Mouse (Mus musculus): ENCODE measurements around the gene Lmo2. TPM values are rescaled to one million over a fixed set of nuclear protein-coding genes. Genes with fewer than 3 reads are reported as not detected.
A peak's percentile ranks its signal among the peaks of the same experiment; 100 is the strongest.

Gene Lmo2
- polyA plus RNA-seq, 1 experiment: 141 TPM

DNA sequence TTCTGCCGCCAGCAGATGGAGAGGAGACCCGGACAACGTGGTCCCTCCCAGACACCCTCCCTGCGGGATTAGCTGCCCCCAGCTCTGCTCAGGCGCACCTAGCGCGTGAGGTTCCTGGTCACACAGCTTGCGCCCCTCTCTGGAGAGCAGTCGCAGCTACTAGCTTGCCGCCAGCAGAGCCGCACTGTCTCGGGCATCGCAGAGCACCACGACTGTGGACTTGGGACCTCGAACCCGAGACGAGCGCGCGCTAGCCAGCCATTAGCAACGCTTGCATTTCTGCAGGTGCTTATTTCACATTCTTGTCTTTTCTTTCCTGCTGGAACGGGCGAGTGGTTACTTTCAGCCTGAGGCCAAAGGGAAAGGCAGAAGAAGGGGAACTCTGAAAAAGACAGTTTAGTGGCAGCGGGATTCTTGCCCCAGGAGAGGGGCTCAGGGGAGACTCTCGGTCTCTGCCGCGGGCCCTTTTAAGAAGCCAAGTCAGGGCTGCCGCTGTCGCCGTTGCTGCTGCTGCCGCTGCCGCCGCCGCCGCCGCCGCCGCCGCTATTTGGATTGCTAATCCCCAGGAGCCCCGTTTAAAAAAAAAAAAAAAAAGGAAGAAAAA lies 11.8 kb downstream of the Lmo2 start:
- TF ChIP-seq GATA1 (IDR thresholded peaks at IDR 0.05; ENCODE audit: low read length) (no peak), TAL1 (IDR thresholded peaks at IDR 0.05; ENCODE audit: low read length) (no peak)
- Histone ChIP-seq H3K36me3 (ENCODE audit: control insufficient read depth) (peaks cover 97% of the 10 kb centered on the region), H3K4me3 (replicated peaks) (peak overlapping the region; percentile 93), H3K4me1 (ENCODE audit: control insufficient read depth) (peaks cover 86% of the 10 kb centered on the region), H3K27me3 (ENCODE audit: control insufficient read depth) (peaks cover 11% of the 10 kb centered on the region; the same call in 1 of the 2 replicates), H3K9me3 (ENCODE audit: control insufficient read depth, low read length) (no peaks in the 10 kb centered on the region)

- peak overlapping the region; percentile 93 for H3K4me3 ChIP-seq (replicated peaks)
- peaks cover 97% of the 10 kb centered on the region for H3K36me3 ChIP-seq (ENCODE audit: control insufficient read depth)
- no peaks in the 10 kb centered on the region for H3K9me3 ChIP-seq (ENCODE audit: control insufficient read depth, low read length)
- peaks cover 86% of the 10 kb centered on the region for H3K4me1 ChIP-seq (ENCODE audit: control insufficient read depth)
- peaks cover 11% of the 10 kb centered on the region; the same call in 1 of the 2 replicates for H3K27me3 ChIP-seq (ENCODE audit: control insufficient read depth)
- TF ChIP-seq GATA1 (IDR thresholded peaks at IDR 0.05; ENCODE audit: low read length) (no peak), TAL1 (IDR thresholded peaks at IDR 0.05; ENCODE audit: low read length) (no peak)
Measured at GRCm38 (mm10) chr2:103970041-103970790, 12.4 kb downstream of the Lmo2 start.

DNA sequence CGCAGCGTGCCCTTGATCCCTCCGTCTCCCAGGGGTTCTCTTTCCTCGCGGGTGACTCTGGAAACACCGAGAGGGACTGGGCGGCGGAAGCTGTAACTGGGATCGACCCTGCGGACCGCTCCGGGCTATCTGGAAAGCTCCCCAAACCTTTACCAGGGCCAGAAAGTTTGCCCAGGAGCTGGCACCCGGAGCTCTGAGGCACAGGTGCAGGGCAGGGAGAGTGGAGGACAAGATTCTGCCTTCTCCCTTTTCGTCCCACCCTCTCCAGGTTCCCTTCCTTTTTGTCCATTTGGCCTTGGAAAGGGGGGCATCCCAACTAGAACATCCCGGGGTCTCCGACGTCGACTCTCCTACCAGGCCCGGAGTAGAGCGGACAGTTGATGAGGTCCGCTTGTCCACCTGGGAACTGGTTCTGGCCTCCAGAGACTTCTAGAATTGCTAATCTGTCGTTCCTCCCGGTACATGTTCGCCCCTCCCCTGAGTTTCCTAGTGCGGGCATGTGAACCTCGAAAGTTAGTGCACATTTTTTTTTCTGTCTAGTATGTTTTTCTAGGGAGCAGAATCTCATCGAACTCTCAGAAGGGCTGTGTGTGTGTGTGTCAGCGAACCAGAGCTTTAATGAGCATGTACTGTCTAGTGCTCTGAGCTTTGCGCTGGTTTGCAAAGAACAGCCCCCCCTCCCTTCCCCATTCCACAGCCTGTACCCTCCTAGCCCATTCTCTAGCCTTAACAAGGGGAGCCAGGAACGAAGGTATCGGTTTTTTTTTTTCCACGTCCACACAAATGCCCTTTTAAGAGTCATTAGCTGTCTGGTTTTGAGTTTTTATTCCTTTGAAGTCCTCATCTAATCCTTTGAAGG lies 13.2 kb downstream of the Lmo2 start:
- H3K27me3 ChIP-seq (ENCODE audit: control insufficient read depth): peaks cover 11% of the 10 kb centered on the region; the same call in 1 of the 2 replicates
- peak overlapping the region; percentile 93 for H3K4me3 ChIP-seq (replicated peaks)
- TF ChIP-seq GATA1 (IDR thresholded peaks at IDR 0.05; ENCODE audit: low read length): no peak
- TF ChIP-seq TAL1 (IDR thresholded peaks at IDR 0.05; ENCODE audit: low read length): no peak
- H3K4me1 ChIP-seq (ENCODE audit: control insufficient read depth): peaks cover 86% of the 10 kb centered on the region
- peaks cover 97% of the 10 kb centered on the region for H3K36me3 ChIP-seq (ENCODE audit: control insufficient read depth)
- H3K9me3 ChIP-seq (ENCODE audit: control insufficient read depth, low read length): no peaks in the 10 kb centered on the region

GRCm38 (mm10) chr2:103971838-103972237 lies 14.1 kb downstream of the Lmo2 start:
- peaks cover 97% of the 10 kb centered on the region for H3K36me3 ChIP-seq (ENCODE audit: control insufficient read depth)
- no peaks in the 10 kb centered on the region for H3K9me3 ChIP-seq (ENCODE audit: control insufficient read depth, low read length)
- H3K4me3 ChIP-seq (replicated peaks): peak overlapping the region; percentile 93
- H3K4me1 ChIP-seq (ENCODE audit: control insufficient read depth): peaks cover 82% of the 10 kb centered on the region
- no peak for TF ChIP-seq GATA1 (IDR thresholded peaks at IDR 0.05; ENCODE audit: low read length)
- TF ChIP-seq TAL1 (IDR thresholded peaks at IDR 0.05; ENCODE audit: low read length): no peak
- peaks cover 11% of the 10 kb centered on the region; the same call in 1 of the 2 replicates for H3K27me3 ChIP-seq (ENCODE audit: control insufficient read depth)

- Histone ChIP-seq H3K4me3 (replicated peaks) (no peak overlapping the region), H3K9me3 (ENCODE audit: control insufficient read depth, low read length) (no peaks in the 10 kb centered on the region), H3K36me3 (ENCODE audit: control insufficient read depth) (peaks cover 100% of the 10 kb centered on the region), H3K4me1 (ENCODE audit: control insufficient read depth) (peaks cover 87% of the 10 kb centered on the region), H3K27me3 (ENCODE audit: control insufficient read depth) (peaks cover 4% of the 10 kb centered on the region; the same call in 1 of the 2 replicates)
- no peak for TF ChIP-seq TAL1 (IDR thresholded peaks at IDR 0.05; ENCODE audit: low read length)
- TF ChIP-seq GATA1 (IDR thresholded peaks at IDR 0.05; ENCODE audit: low read length): no peak
Measured at GRCm38 (mm10) chr2:103975904-103976303, 18.1 kb downstream of the Lmo2 start.

GRCm38 (mm10) chr2:103977216-103977615 lies 19.4 kb downstream of the Lmo2 start:
- Histone ChIP-seq H3K4me3 (replicated peaks) (no peak overlapping the region), H3K4me1 (ENCODE audit: control insufficient read depth) (peaks cover 81% of the 10 kb centered on the region)

GRCm38 (mm10) chr2:103977716-103978115 lies 19.9 kb downstream of the Lmo2 start:
- Histone ChIP-seq H3K36me3 (ENCODE audit: control insufficient read depth) (peaks cover 100% of the 10 kb centered on the region), H3K4me1 (ENCODE audit: control insufficient read depth) (peaks cover 79% of the 10 kb centered on the region), H3K27me3 (ENCODE audit: control insufficient read depth) (no peaks in the 10 kb centered on the region; the same call in 1 of the 2 replicates), H3K9me3 (ENCODE audit: control insufficient read depth, low read length) (no peaks in the 10 kb centered on the region), H3K4me3 (replicated peaks) (no peak overlapping the region)
- TF ChIP-seq TAL1 (IDR thresholded peaks at IDR 0.05; ENCODE audit: low read length): no peak
- TF ChIP-seq GATA1 (IDR thresholded peaks at IDR 0.05; ENCODE audit: low read length): no peak

More at GRCm38 (mm10) chr2:103977216-103977615, 19.4 kb downstream of the Lmo2 start:
- Histone ChIP-seq H3K9me3 (ENCODE audit: control insufficient read depth, low read length) (no peaks in the 10 kb centered on the region), H3K27me3 (ENCODE audit: control insufficient read depth) (no peaks in the 10 kb centered on the region; the same call in 1 of the 2 replicates), H3K36me3 (ENCODE audit: control insufficient read depth) (peaks cover 100% of the 10 kb centered on the region)
- TF ChIP-seq GATA1 (IDR thresholded peaks at IDR 0.05; ENCODE audit: low read length) (no peak), TAL1 (IDR thresholded peaks at IDR 0.05; ENCODE audit: low read length) (no peak)

DNA sequence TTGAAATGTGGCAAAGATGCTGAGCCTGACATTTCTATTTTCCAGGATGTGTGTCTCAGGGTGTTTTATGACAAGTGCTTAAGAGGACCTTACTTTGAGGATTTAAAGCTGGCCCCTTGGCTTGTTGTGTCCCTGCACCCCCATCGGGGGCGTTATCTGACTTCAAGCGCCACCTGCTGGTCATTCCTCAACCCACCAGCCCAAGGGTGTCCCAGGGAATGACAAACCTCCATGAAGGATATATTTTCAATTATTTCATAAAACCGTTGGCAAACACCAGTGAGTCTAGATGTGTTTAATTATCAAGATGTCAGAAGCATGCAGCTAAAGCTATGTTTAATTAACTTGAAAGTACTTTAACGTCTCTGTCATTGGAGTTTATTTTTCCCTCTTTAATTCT lies 24.5 kb downstream of the Lmo2 start:
- Histone ChIP-seq H3K27me3 (ENCODE audit: control insufficient read depth) (no peaks in the 10 kb centered on the region; the same call in 1 of the 2 replicates), H3K36me3 (ENCODE audit: control insufficient read depth) (peaks cover 89% of the 10 kb centered on the region)
- TF ChIP-seq GATA1 (IDR thresholded peaks at IDR 0.05; ENCODE audit: low read length) (no peak), TAL1 (IDR thresholded peaks at IDR 0.05; ENCODE audit: low read length) (no peak)

More for the DNA sequence above, 24.5 kb downstream of the Lmo2 start:
- Histone ChIP-seq H3K4me1 (ENCODE audit: control insufficient read depth) (peaks cover 57% of the 10 kb centered on the region), H3K9me3 (ENCODE audit: control insufficient read depth, low read length) (no peaks in the 10 kb centered on the region), H3K4me3 (replicated peaks) (no peak overlapping the region)

Measured in erythroblast, embryonic 14.5 days (primary cell).